Comparison of ENCODE assay signal across 8 mouse cellular contexts in genomic region chr1:180333588-180333987, GRCm38 (mm10). TPM values are rescaled to one million over a fixed set of nuclear protein-coding genes. Genes with fewer than 3 reads are reported as not detected.
DNase-seq lines count a peak whose midpoint lies in the region; ATAC-seq and TF ChIP-seq lines count a peak whose summit lies in the region.

No protein-coding gene starts in this region.

- no peak for DNase-seq in forebrain, embryonic 11.5 days (ENCODE audit: low spot score)
- no peak for DNase-seq in G1E (ENCODE audit: low spot score)
- DNase-seq in heart, postnatal 14 days, result peak; percentile 47 to 49
- DNase-seq in limb, embryonic 14.5 days (ENCODE audit: low spot score), result no peak
- DNase-seq in c-Kit-positive CD71-positive TER-119-positive erythroid progenitor cells, embryonic 14.5 days (ENCODE audit: low spot score), result no peak
- DNase-seq in T-cell, adult 2 months (ENCODE audit: low spot score), result no peak

- TF ChIP-seq CTCF in G1E (IDR thresholded peaks at IDR 0.05; ENCODE audit: low read depth, low read length), result no peak

- no peaks in the 10 kb centered on the region for H3K9me3 ChIP-seq in forebrain, embryonic 11.5 days (ENCODE audit: control insufficient read depth, low read length)
- no peaks in the 10 kb centered on the region for H3K9me3 ChIP-seq in forebrain, embryonic 13.5 days (replicated peaks)
- no peaks in the 10 kb centered on the region for H3K9me3 ChIP-seq in G1E (replicated peaks)
- no peaks in the 10 kb centered on the region for H3K9me3 ChIP-seq in limb, embryonic 14.5 days (ENCODE audit: control insufficient read depth, low read length)

- H3K27ac ChIP-seq in forebrain, embryonic 11.5 days (ENCODE audit: low read depth, low read length), result no peak overlapping the region
- H3K27ac ChIP-seq in forebrain, embryonic 13.5 days, result no peak overlapping the region
- H3K27ac ChIP-seq in limb, embryonic 14.5 days (replicated peaks; ENCODE audit: low read depth, low read length), result no peak overlapping the region

- H3K4me2 ChIP-seq in forebrain, embryonic 11.5 days (ENCODE audit: low read depth, low read length, severe bottlenecking), result 0 out of 2 replicates have a peak overlapping the region, but pooled peaks have one; percentile 9
- H3K4me2 ChIP-seq in forebrain, embryonic 13.5 days, result no peak overlapping the region
- peak overlapping the region; percentile 97 for H3K4me2 ChIP-seq in limb, embryonic 14.5 days (replicated peaks; ENCODE audit: low read depth, low read length, severe bottlenecking)

- H3K9ac ChIP-seq in forebrain, embryonic 11.5 days (ENCODE audit: low read length), result no peak overlapping the region
- H3K9ac ChIP-seq in forebrain, embryonic 13.5 days, result no peak overlapping the region
- H3K9ac ChIP-seq in limb, embryonic 14.5 days (ENCODE audit: low read depth, low read length, severe bottlenecking), result 0 out of 2 replicates have a peak overlapping the region, but pooled peaks have one; percentile 2

- H3K27me3 ChIP-seq in forebrain, embryonic 11.5 days (ENCODE audit: control insufficient read depth, insufficient read depth, low read length), result peaks cover 13% of the 10 kb centered on the region
- peaks cover 45% of the 10 kb centered on the region for H3K27me3 ChIP-seq in forebrain, embryonic 13.5 days
- H3K27me3 ChIP-seq in G1E (ENCODE audit: insufficient read depth, low read length), result peaks cover 13% of the 10 kb centered on the region; the same call in 1 of the 2 replicates
- H3K27me3 ChIP-seq in limb, embryonic 14.5 days (ENCODE audit: control insufficient read depth, insufficient read depth, low read length), result no peaks in the 10 kb centered on the region

- no peak overlapping the region for H3K4me3 ChIP-seq in forebrain, embryonic 11.5 days (ENCODE audit: low read depth, low read length)
- no peak overlapping the region for H3K4me3 ChIP-seq in forebrain, embryonic 13.5 days
- H3K4me3 ChIP-seq in G1E (ENCODE audit: low read depth, low read length), result peak overlapping the region; percentile 33; the same call in 1 of the 2 replicates
- H3K4me3 ChIP-seq in limb, embryonic 14.5 days (replicated peaks; ENCODE audit: low read length), result peak overlapping the region; percentile 1

- no peak for TF ChIP-seq POLR2A in limb, embryonic 14.5 days (IDR thresholded peaks at IDR 0.05; ENCODE audit: borderline replicate concordance, extremely low read depth, insufficient read depth, insufficient read length)

- peaks cover 22% of the 10 kb centered on the region; the same call in 1 of the 2 replicates for H3K4me1 ChIP-seq in forebrain, embryonic 11.5 days (replicated peaks; ENCODE audit: control insufficient read depth, insufficient read depth, low read length)
- peaks cover 41% of the 10 kb centered on the region for H3K4me1 ChIP-seq in forebrain, embryonic 13.5 days
- H3K4me1 ChIP-seq in G1E (ENCODE audit: insufficient read depth, low read depth, low read length), result peaks cover 74% of the 10 kb centered on the region
- H3K4me1 ChIP-seq in limb, embryonic 14.5 days (ENCODE audit: control insufficient read depth, insufficient read depth, low read length), result peaks cover 55% of the 10 kb centered on the region

- intact Hi-C loops in heart, postnatal 14 days (cut with DNase I), result loop anchor here (2.0 to 5.0 kb wide), 5 partner anchors 34 to 89 kb away; no protein-coding TSS in a partner anchor

- no peaks in the 10 kb centered on the region for H3K36me3 ChIP-seq in forebrain, embryonic 11.5 days (ENCODE audit: control insufficient read depth, insufficient read depth, low read length)
- H3K36me3 ChIP-seq in forebrain, embryonic 13.5 days (ENCODE audit: poor library complexity, severe bottlenecking), result no peaks in the 10 kb centered on the region
- peaks cover 62% of the 10 kb centered on the region for H3K36me3 ChIP-seq in G1E (replicated peaks)
- peaks cover 31% of the 10 kb centered on the region for H3K36me3 ChIP-seq in limb, embryonic 14.5 days (ENCODE audit: control insufficient read depth, insufficient read depth, low read length)

- ATAC-seq in forebrain, embryonic 11.5 days (replicated peaks; ENCODE audit: low FRiP score), result no peak
- ATAC-seq in forebrain, embryonic 13.5 days, result no peak
- no peak for ATAC-seq in G1E (ENCODE audit: extremely low read depth, insufficient number of reproducible peaks, low FRiP score, poor library complexity, severe bottlenecking)
- no peak for ATAC-seq in limb, embryonic 14.5 days (ENCODE audit: low FRiP score, low read depth)
- no peak for ATAC-seq in megakaryocyte-erythroid progenitor cell, adult 5-6 weeks (replicated peaks; ENCODE audit: low FRiP score, low TSS enrichment, poor library complexity, severe bottlenecking)

- 34% methylated on average over 6 of the region's 6 CpGs for whole genome bisulfite sequencing in forebrain, embryonic 11.5 days
- 32% methylated on average over 6 of the region's 6 CpGs for WGBS in forebrain, embryonic 13.5 days
- 27% methylated on average over 6 of the region's 6 CpGs for WGBS in limb, embryonic 14.5 days

RNA-seq across cellular contexts. Expression of gene Itpkb, which starts 3.3 kb away (rescaled TPM):
- polyA plus RNA-seq in forebrain, embryonic 11.5 days (2014; fragmentation: Nextera tagmentation; extraction: Ambion mirVana), result 3.0 and 3.2 TPM in 2 replicates
- polyA plus RNA-seq in forebrain, embryonic 13.5 days (2015; fragmentation: Nextera tagmentation; extraction: Ambion mirVana), result 2.3 and 2.5 TPM in 2 replicates
- 17.2 and 17.8 TPM in 2 replicates for total RNA-seq in G1E (2014; fragmentation: Nextera tagmentation)
- 12.8 and 14.6 TPM in 2 replicates for total RNA-seq in G1E (2017)
- 13.5 and 16.9 TPM in 2 replicates for polyA plus RNA-seq in G1E (2012)
- 10 to 100 TPM; 76.8 to 79.6 TPM for total RNA-seq in heart, postnatal 14 days (2021)
- 16.2 and 17.4 TPM in 2 replicates for polyA plus RNA-seq in limb, embryonic 14.5 days (2012; rRNA removed)
- 8.4 and 10.1 TPM in 2 replicates for polyA plus RNA-seq in limb, embryonic 14.5 days (2014; fragmentation: Nextera tagmentation; extraction: Ambion mirVana)
- total RNA-seq in megakaryocyte-erythroid progenitor cell, adult 5-6 weeks (2014; fragmentation: Nextera tagmentation), result 11.5 and 12.9 TPM in 2 replicates
- 6.1 and 6.3 TPM in 2 replicates for total RNA-seq in megakaryocyte-erythroid progenitor cell, adult 5-6 weeks (2017)

Comparison
In these comparisons a context has a peak if more than half of its experiments do, and no peak if none do; other contexts are left out.
1. DNase-seq: peak in heart, postnatal 14 days (2 of 2); none in forebrain, embryonic 11.5 days (single experiment), G1E (single experiment), limb, embryonic 14.5 days (single experiment), c-Kit-positive CD71-positive TER-119-positive erythroid progenitor cells, embryonic 14.5 days (single experiment) and T-cell, adult 2 months (single experiment).
2. H3K4me3 ChIP-seq: peak in G1E (single experiment) and limb, embryonic 14.5 days (single experiment); none in forebrain, embryonic 11.5 days (single experiment) and forebrain, embryonic 13.5 days (single experiment).